Mouse (Mus musculus) thymus, postnatal 0 days (tissue): ENCODE results near the gene Spryd7. TPM values are rescaled to one million over a fixed set of nuclear protein-coding genes. Genes with fewer than 3 reads are reported as not detected.
"Not testable (repeated sequence)": the region's sequence is repeated elsewhere in the genome, so short reads cannot be mapped to it uniquely, and the experiment has no call there.

Experiments
- DNase-seq: peaks from one replicate; pipeline ENCODE4 v3.0.0-alpha.2; 2015; ENCODE audit warnings: low spot score
- polyA plus RNA-seq: library from polyadenylated mRNA; unstranded; fragments of >200 nt; fragmentation: Nextera tagmentation; extraction: Ambion mirVana; gene quantifications from 2 replicates; pipeline ENCODE4 v1.2.1, GENCODE M21; 2015

Gene Spryd7
- 33.9 and 35.5 TPM in 2 replicates for polyA plus RNA-seq

DNA sequence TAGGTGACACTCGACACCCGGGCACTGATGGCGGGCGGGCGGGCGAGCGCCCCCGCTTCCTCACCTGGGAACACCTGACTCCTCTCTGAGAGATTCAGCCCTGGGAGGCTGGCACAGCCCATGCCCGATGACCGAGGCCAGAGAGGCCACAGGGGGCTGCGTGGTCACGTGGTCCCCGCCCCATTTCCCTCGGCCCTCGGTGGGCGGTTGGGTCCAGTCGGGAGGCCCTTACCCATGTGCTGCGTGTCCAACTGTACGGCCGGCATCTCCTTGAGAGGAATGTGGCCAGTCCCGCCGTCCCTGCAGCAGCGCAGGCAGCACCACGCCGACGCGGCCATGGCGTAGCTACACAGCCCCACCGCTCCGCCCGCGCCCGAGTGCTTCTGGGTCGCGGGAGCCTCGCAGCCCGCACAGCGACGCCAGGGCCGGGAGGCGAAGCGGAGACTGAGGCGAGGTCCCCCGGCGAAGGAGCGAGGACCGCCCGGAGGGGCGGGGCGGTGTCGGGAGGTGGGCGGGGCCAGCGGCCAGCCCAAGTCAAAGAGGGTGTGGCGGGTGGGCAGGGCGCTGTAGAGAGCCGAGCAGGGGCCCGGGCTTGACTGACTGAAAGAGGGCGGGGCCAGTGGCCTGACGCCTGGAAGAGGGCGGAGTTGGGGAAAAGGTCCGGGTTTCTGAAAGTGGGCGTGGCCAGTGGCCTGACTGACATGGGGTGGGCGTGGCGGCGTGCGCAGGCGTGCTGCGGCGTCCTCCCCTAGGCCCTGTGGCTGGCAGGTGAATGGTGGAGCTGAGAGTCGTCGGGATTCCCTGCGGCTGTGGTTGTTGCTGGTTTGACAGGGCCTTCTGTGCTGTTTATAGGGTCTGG lies at the start of gene Spryd7:
Gene Spryd7, minus strand, starts transcription at position 598 of the 859 bp plus-strand sequence.
- DNase-seq, result peak; percentile 99

DNA sequence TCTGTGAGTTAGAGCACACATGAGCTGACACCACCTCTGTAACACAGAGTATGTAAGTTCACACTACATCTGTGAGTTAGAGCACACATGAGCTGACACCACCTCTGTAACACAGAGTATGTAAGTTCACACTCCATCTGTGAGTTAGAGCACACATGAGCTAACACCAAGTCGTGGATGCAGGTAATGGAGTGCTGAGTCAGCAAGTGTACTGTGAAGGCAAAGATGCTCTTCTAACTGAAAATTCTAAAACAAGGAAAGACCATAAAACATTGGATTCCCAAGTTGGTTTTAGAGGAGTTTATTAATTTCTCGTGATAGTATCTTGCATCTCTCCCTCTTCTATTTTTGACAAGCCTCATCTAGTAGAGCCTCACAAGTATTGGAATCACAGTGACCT lies 49.4 kb upstream of the Spryd7 start:
- not testable (repeated sequence) for DNase-seq

- no peak for DNase-seq
Observed at GRCm38 (mm10) chr14:61604081-61604480, 47.4 kb upstream of the Spryd7 start.

GRCm38 (mm10) chr14:61603069-61603755 lies 46.5 kb upstream of the Spryd7 start:
- no peak for DNase-seq

- no peak for DNase-seq
Observed at GRCm38 (mm10) chr14:61601348-61601747, 44.7 kb upstream of the Spryd7 start.

- DNase-seq, result peak; percentile 86
Observed at GRCm38 (mm10) chr14:61599057-61599806, 42.5 kb upstream of the Spryd7 start.

GRCm38 (mm10) chr14:61597968-61598367 lies 41.3 kb upstream of the Spryd7 start, which contains the start of gene Trim13:
Gene Trim13, plus strand, starts transcription at chr14:61598247.
- DNase-seq, result peak; percentile 79

- DNase-seq, result no peak
Observed at GRCm38 (mm10) chr14:61596719-61597426, 40.2 kb upstream of the Spryd7 start.

GRCm38 (mm10) chr14:61589288-61590065 lies 32.8 kb upstream of the Spryd7 start:
- DNase-seq, result peak; percentile 42

- no peak for DNase-seq
Observed at GRCm38 (mm10) chr14:61575941-61576340, 19.3 kb upstream of the Spryd7 start.

DNA sequence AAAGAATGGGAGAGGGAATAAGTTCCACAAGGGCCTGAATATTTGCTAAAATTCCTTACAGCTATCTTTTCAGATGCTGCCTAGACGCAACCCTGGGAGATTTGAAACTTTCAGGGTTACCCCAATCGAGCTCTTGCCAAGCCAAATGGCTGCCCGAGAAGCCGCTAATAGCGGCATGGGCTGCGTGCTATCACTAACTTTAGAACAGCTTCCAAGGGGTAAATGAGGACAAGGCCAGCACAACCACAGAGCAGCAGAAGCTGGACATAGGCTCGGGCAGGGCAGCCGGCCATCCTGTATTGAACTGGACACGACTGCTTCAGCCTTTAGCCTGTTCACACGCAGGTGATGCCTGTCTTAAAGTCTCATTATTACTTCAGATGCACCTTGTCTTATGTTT lies 18.4 kb upstream of the Spryd7 start:
- DNase-seq, result no peak

DNA sequence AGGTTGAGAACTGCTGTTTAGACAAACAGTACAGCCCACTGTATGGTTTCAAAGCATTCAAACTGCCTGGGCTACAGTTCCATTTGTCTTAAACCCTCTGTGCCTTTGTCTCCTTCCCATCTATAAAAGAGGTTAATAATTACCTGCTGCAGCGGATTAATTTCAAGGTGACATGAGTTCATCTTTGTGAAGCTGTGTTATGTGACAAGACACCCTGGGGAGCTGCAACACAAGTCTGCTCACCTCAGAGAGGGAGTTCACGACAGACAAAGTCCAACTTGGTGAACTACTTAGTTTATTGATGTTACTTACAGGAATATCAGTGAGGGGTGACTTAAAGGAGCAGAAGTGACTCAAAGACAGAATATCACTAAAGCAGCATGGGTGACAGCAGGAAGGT lies 15.4 kb upstream of the Spryd7 start:
- no peak for DNase-seq

- DNase-seq, result peak; percentile 86
Observed at GRCm38 (mm10) chr14:61571366-61571765, 14.7 kb upstream of the Spryd7 start.

DNA sequence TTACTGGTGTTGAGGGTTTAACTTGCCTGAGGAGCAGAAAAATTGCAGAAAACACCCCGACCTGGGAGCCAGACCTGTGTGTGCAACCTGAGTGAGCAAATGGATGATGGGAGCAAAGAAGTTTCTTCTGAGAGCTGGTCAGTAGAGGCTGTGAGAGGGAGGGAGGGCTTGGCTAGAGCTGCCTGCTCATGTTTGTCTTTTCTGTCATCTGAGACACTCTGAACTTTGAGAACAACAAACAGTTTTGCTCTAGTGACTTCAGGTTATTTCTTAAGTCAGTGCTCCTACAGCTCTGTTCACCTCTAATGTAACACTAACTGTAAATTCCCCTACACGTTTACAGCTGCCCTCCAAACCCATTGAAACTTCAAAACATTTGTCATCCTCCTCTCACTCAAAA lies 12.7 kb upstream of the Spryd7 start:
- DNase-seq, result no peak

DNA sequence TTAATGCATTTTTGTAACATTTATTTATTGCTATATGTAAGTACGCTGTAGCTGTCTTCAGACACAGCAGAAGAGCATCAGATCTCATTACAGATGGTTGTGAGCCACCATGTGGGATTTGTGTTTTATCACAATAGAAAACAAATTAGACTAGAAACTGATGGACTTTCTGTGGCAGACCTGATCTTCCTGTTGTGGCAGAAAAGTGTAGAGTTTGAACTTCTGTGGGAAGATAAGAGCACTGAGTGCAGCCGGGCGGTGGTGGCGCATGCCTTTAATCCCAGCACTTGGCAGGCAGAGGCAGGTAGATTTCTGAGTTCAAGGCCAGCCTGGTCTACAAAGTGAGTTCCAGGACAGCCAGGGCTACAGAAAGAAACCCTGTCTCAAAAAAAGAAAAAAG lies 9.5 kb upstream of the Spryd7 start:
- not testable (repeated sequence) for DNase-seq

DNA sequence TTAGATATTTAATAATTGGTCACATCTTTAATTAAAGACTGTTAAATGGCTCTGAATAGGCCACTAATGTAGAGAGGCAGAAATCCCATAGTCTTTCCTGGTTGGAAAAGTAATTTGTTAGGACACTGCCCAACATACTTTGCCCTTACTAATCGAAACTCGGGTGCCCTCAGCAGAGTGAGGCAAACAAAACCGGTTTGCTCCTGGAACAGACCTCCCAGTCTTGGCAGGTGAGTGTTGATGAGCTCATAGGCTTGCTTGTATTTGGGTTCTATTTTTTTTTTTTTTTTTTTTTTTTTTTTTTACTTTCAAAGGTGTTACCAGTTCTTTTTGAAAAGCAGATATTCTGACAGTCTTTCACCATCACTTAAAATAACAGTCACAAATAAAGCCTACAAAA lies 3.2 kb upstream of the Spryd7 start:
- no peak for DNase-seq

- no peak for DNase-seq
Observed at GRCm38 (mm10) chr14:61558901-61559300, 2.2 kb upstream of the Spryd7 start.

GRCm38 (mm10) chr14:61555931-61556288 lies 776 bp downstream of the Spryd7 start:
- no peak for DNase-seq

DNA sequence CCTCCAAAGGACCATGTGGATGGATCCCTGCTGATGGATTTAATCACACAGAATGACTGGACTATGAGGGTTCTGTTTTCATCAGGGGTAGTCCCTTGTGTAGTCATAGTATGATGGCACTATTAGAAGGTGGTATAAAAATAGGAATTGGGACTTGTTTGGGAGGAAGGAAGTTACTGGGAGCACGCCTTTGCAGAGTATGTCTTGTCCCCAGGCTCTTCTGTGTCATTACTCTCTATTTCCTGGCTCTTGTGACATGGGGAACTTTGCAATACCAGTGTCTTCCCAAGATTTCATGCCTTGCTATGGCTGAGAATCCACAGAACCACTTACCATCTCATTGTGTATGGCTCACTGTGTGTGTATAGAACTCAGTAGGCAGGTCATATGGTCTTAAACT lies 8.1 kb downstream of the Spryd7 start:
- DNase-seq, result no peak

DNA sequence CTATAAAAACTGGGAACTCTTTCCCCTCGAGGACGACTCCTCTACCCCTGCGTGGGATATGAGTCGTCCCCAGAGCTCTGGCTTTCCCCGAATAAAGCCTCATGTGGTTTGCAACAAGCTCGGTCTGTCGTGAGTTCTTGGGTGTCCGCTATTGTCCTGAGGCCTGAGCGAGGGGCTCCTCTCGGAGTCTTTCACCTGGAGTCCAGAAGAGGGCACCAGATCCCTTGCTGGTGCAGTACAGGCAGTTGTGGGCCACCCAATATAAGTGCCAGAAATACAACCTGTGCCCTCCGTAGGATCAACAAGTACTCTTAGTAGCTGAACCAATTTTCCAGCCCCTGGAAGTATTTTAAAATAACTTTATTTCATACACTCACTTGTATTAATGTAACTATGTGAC lies 18.9 kb downstream of the Spryd7 start:
- not testable (repeated sequence) for DNase-seq
